In genomic region chr4:55207749-55208385, GRCm38 (mm10) we compare ENCODE assay signal across 9 mouse cellular contexts.
A peak's percentile ranks its signal among the peaks of the same experiment; 100 is the strongest.
DNase-seq lines count a peak whose midpoint lies in the region; ATAC-seq lines count a peak whose summit lies in the region.
"Had no signal": no experiment of that assay in that cellular context is flagged by ENCODE, and none has a peak within 500 bp of the region (broad histone marks: within the 10 kb centered on the region; RNA-seq: fewer than 3 reads in every experiment).

No protein-coding gene starts in this region.

- H3K4me1 ChIP-seq in hindbrain, embryonic 13.5 days (replicated peaks), result peaks cover 12% of the 10 kb centered on the region
- H3K4me1 ChIP-seq in hindbrain, embryonic 14.5 days (replicated peaks; ENCODE audit: control insufficient read depth, insufficient read depth, low read length), result peaks cover 14% of the 10 kb centered on the region
- H3K4me1 ChIP-seq in forebrain, embryonic 10.5 days, result peaks cover 54% of the 10 kb centered on the region
- H3K4me1 ChIP-seq in midbrain, embryonic 11.5 days (ENCODE audit: control insufficient read depth, insufficient read depth, low read length), result peaks cover 30% of the 10 kb centered on the region

- no peak overlapping the region for H3K27ac ChIP-seq in hindbrain, embryonic 13.5 days
- H3K27ac ChIP-seq in hindbrain, embryonic 14.5 days, result no peak overlapping the region
- H3K27ac ChIP-seq in forebrain, embryonic 10.5 days, result peak overlapping the region; percentile 86
- peak overlapping the region; percentile 80 for H3K27ac ChIP-seq in midbrain, embryonic 11.5 days (ENCODE audit: low read depth, low read length)

- 33% methylated on average over 13 of the region's 13 CpGs for WGBS in hindbrain, embryonic 13.5 days
- WGBS in hindbrain, embryonic 14.5 days, result 33% methylated on average over 13 of the region's 13 CpGs
- WGBS in forebrain, embryonic 10.5 days, result 25% methylated on average over 13 of the region's 13 CpGs
- 21% methylated on average over 13 of the region's 13 CpGs for WGBS in midbrain, embryonic 11.5 days

- no peak overlapping the region for H3K4me3 ChIP-seq in hindbrain, embryonic 13.5 days
- H3K4me3 ChIP-seq in hindbrain, embryonic 14.5 days (replicated peaks; ENCODE audit: low read length), result no peak overlapping the region
- peak overlapping the region; percentile 3; the same call in 1 of the 2 replicates for H3K4me3 ChIP-seq in forebrain, embryonic 10.5 days
- H3K4me3 ChIP-seq in midbrain, embryonic 11.5 days (ENCODE audit: low read depth, low read length), result no peak overlapping the region

- DNase-seq in hindbrain, embryonic 14.5 days (ENCODE audit: low spot score), result no peak
- peak; percentile 49 for DNase-seq in adrenal gland, postnatal 14 days
- DNase-seq in forebrain, embryonic 10.5 days (ENCODE audit: extremely low spot score, low spot score), result peak; percentile 61
- DNase-seq in midbrain, embryonic 11.5 days (ENCODE audit: low spot score, missing footprints), result peak; percentile 93
- no peak for DNase-seq in cerebellum, postnatal 4 days (ENCODE audit: low spot score in 2 of 2)
- DNase-seq in cerebellum, adult 8-10 months, result no peak
- no peak for DNase-seq in left cerebral cortex, adult 11 months (ENCODE audit: low spot score)
- DNase-seq: lung, postnatal 10 days had no signal

- 0 out of 2 replicates have a peak overlapping the region, but pooled peaks have one; percentile 2 for H3K9ac ChIP-seq in hindbrain, embryonic 13.5 days
- no peak overlapping the region for H3K9ac ChIP-seq in hindbrain, embryonic 14.5 days
- peak overlapping the region; percentile 7; the same call in 1 of the 2 replicates for H3K9ac ChIP-seq in midbrain, embryonic 11.5 days (ENCODE audit: low read length)

- no peaks in the 10 kb centered on the region for H3K36me3 ChIP-seq in hindbrain, embryonic 13.5 days
- no peaks in the 10 kb centered on the region for H3K36me3 ChIP-seq in hindbrain, embryonic 14.5 days (replicated peaks; ENCODE audit: control insufficient read depth, insufficient read depth)
- H3K36me3 ChIP-seq in forebrain, embryonic 10.5 days (replicated peaks), result no peaks in the 10 kb centered on the region
- H3K36me3 ChIP-seq in midbrain, embryonic 11.5 days (ENCODE audit: control insufficient read depth, insufficient read depth, low read length), result no peaks in the 10 kb centered on the region

- no peak for ATAC-seq in hindbrain, embryonic 13.5 days (ENCODE audit: low FRiP score)
- ATAC-seq in hindbrain, embryonic 14.5 days (ENCODE audit: low FRiP score), result no peak
- ATAC-seq in midbrain, embryonic 11.5 days (ENCODE audit: low FRiP score), result peak; percentile 34; the same call in 1 of the 2 replicates

- no peaks in the 10 kb centered on the region for H3K27me3 ChIP-seq in hindbrain, embryonic 13.5 days
- no peaks in the 10 kb centered on the region for H3K27me3 ChIP-seq in hindbrain, embryonic 14.5 days (ENCODE audit: control insufficient read depth, insufficient read depth, low read length)
- H3K27me3 ChIP-seq in forebrain, embryonic 10.5 days (ENCODE audit: poor library complexity, severe bottlenecking), result 0 out of 2 replicates have a peak, but pooled peaks cover 7% of the 10 kb centered on the region
- H3K27me3 ChIP-seq in midbrain, embryonic 11.5 days (ENCODE audit: control insufficient read depth, insufficient read depth, low read length), result no peaks in the 10 kb centered on the region

- peak overlapping the region; percentile 37; the same call in 1 of the 2 replicates for H3K4me2 ChIP-seq in hindbrain, embryonic 13.5 days
- no peak overlapping the region for H3K4me2 ChIP-seq in hindbrain, embryonic 14.5 days (replicated peaks)
- H3K4me2 ChIP-seq in midbrain, embryonic 11.5 days, result peak overlapping the region; percentile 28

- no peaks in the 10 kb centered on the region for H3K9me3 ChIP-seq in hindbrain, embryonic 13.5 days
- H3K9me3 ChIP-seq in hindbrain, embryonic 14.5 days (ENCODE audit: control insufficient read depth, low read length), result no peaks in the 10 kb centered on the region
- H3K9me3 ChIP-seq in forebrain, embryonic 10.5 days, result no peaks in the 10 kb centered on the region
- H3K9me3 ChIP-seq in midbrain, embryonic 11.5 days (ENCODE audit: control insufficient read depth, low read length), result no peaks in the 10 kb centered on the region

Comparison
In these comparisons a context has a peak if more than half of its experiments do, and no peak if none do; other contexts are left out.
1. H3K27ac ChIP-seq: peak in forebrain, embryonic 10.5 days (single experiment) and midbrain, embryonic 11.5 days (single experiment); none in hindbrain, embryonic 13.5 days (single experiment) and hindbrain, embryonic 14.5 days (single experiment).
2. DNase-seq: peak in adrenal gland, postnatal 14 days (single experiment), forebrain, embryonic 10.5 days (single experiment) and midbrain, embryonic 11.5 days (single experiment); none in hindbrain, embryonic 14.5 days (single experiment), cerebellum, postnatal 4 days (0 of 2), cerebellum, adult 8-10 months (single experiment) and left cerebral cortex, adult 11 months (single experiment).